Mouse (Mus musculus) erythroblast, embryonic 14.5 days (primary cell): ENCODE measurements around the gene Timm17b.

Experiments
- GATA1 ChIP-seq: IDR thresholded peaks from 2 replicates; pipeline ENCODE4 v1.6.1; 2012; ENCODE audit warnings: low read length, inconsistent platforms, mixed read lengths
- TAL1 ChIP-seq: IDR thresholded peaks from 3 replicates; pipeline ENCODE4 v1.6.1; 2012; ENCODE audit warnings: low read length, inconsistent platforms, mixed read lengths

GRCm38 (mm10) chrX:7859191-7859753, 39.9 kb upstream of the Timm17b start:
- no peak for TF ChIP-seq TAL1
- TF ChIP-seq GATA1 = no peak
